Mouse (Mus musculus): Measurements from ENCODE around the gene Dmrta1.

GRCm38 (mm10) chr4:89678713-89679112 is 523 bp upstream of the Dmrta1 start:
- TF ChIP-seq CTCF (IDR thresholded peaks at IDR 0.05) (no peak), POLR2A (IDR thresholded peaks at IDR 0.05; ENCODE audit: insufficient read depth, low read depth, low read length) (no peak), EP300 (IDR thresholded peaks at IDR 0.05; ENCODE audit: insufficient read depth, low read depth, low read length) (no peak)
